Mouse (Mus musculus): ENCODE results near the gene Ncam2. TPM values are rescaled to one million over a fixed set of nuclear protein-coding genes. Genes with fewer than 3 reads are reported as not detected.

The Ncam2 gene
- not detected for total RNA-seq (2023)

GRCm38 (mm10) chr16:81200201-81201071, at the start of gene Ncam2:
Ncam2 (plus strand) TSS chr16:81200697.

Data from T-cell, adult 66 days (primary cell).